7 mouse cellular contexts compared by ENCODE assay signal in the genomic region with DNA sequence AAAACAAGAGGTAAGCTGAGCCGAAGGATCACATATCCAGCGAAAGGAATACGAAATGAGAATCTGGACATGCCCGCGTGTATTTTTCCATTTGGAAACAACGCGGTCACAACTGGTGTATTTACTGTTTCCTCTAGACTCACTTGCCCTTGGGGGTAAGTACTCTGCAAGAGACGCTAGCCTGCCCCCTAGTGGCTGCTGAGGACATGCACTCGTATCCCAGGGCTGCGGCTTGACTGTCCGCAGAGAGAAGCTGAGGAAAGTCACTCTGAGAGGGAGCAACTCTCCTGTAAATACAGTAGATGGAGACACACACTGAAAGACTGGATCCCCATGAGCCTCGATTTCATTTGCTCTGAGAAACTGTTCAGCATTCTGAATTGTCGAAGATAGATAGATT.
A peak's percentile ranks its signal among the peaks of the same experiment; 100 is the strongest.
DNase-seq lines count a peak whose midpoint lies in the region; ATAC-seq and TF ChIP-seq lines count a peak whose summit lies in the region.

No protein-coding gene starts in this region.

- DNase-seq in adrenal gland, adult 2 months, result peak; percentile 88
- peak; percentile 47 for DNase-seq in embryo, embryonic 11.5 days (ENCODE audit: low read depth, low spot score)
- peak; percentile 73 to 85 for DNase-seq in gastrocnemius, postnatal 36 days
- peak; percentile 72 to 79 for DNase-seq in left cerebral cortex, postnatal 36 days (ENCODE audit: low spot score in 2 of 2)

- H3K9ac ChIP-seq in intestine, embryonic 16.5 days (ENCODE audit: low read depth, low read length), result 0 out of 2 replicates have a peak overlapping the region, but pooled peaks have one; percentile 11
- H3K9ac ChIP-seq in midbrain, embryonic 12.5 days (replicated peaks), result no peak overlapping the region

- H3K4me1 ChIP-seq in intestine, embryonic 16.5 days (ENCODE audit: control insufficient read depth, insufficient read depth, low read length), result no peaks in the 10 kb centered on the region
- H3K4me1 ChIP-seq in midbrain, embryonic 12.5 days, result no peaks in the 10 kb centered on the region
- no peaks in the 10 kb centered on the region for H3K4me1 ChIP-seq in small intestine, adult 2 months (ENCODE audit: control insufficient read depth, insufficient read depth, insufficient read length, low read length)

- H3K27ac ChIP-seq in intestine, embryonic 16.5 days (ENCODE audit: low read length), result no peak overlapping the region
- no peak overlapping the region for H3K27ac ChIP-seq in midbrain, embryonic 12.5 days (replicated peaks)
- H3K27ac ChIP-seq in small intestine, adult 2 months (ENCODE audit: insufficient read depth, low read depth, low read length), result no peak overlapping the region

- no peak for TF ChIP-seq POLR2A in small intestine, adult 2 months (IDR thresholded peaks at IDR 0.05; ENCODE audit: low read depth, low read length)

- peak overlapping the region; percentile 45 for H3K4me2 ChIP-seq in intestine, embryonic 16.5 days (ENCODE audit: low read depth, low read length)
- H3K4me2 ChIP-seq in midbrain, embryonic 12.5 days (replicated peaks), result peak overlapping the region; percentile 3; the same call in 1 of the 2 replicates

- intact Hi-C loops in gastrocnemius, postnatal 36 days (cut with DNase I), result loop anchor here (10.0 kb wide), 1 partner anchor 167 kb away; the partner anchor contains the start of gene Ipo11
- intact Hi-C loops in left cerebral cortex, postnatal 36 days (cut with DNase I), result loop anchor here (5.0 to 10.0 kb wide), 3 partner anchors 79 to 943 kb away; partner anchors contain the start of genes Kif2a and Smim15

- H3K36me3 ChIP-seq in intestine, embryonic 16.5 days (ENCODE audit: control insufficient read depth, insufficient read depth, low read length), result no peaks in the 10 kb centered on the region
- no peaks in the 10 kb centered on the region for H3K36me3 ChIP-seq in midbrain, embryonic 12.5 days
- H3K36me3 ChIP-seq in small intestine, adult 2 months (ENCODE audit: control insufficient read depth, insufficient read depth, low read length), result no peaks in the 10 kb centered on the region

- H3K9me3 ChIP-seq in intestine, embryonic 16.5 days (ENCODE audit: control insufficient read depth, low read length), result no peaks in the 10 kb centered on the region
- no peaks in the 10 kb centered on the region for H3K9me3 ChIP-seq in midbrain, embryonic 12.5 days

- H3K4me3 ChIP-seq in intestine, embryonic 16.5 days (ENCODE audit: low read length), result peak overlapping the region; percentile 19; the same call in 1 of the 2 replicates
- no peak overlapping the region for H3K4me3 ChIP-seq in midbrain, embryonic 12.5 days
- H3K4me3 ChIP-seq in small intestine, adult 2 months (ENCODE audit: low read depth, low read length), result no peak overlapping the region

- WGBS in intestine, embryonic 16.5 days, result 21% methylated on average over 13 of the region's 13 CpGs
- WGBS in midbrain, embryonic 12.5 days, result 32% methylated on average over 13 of the region's 13 CpGs
- WGBS in small intestine, adult 2 months, result 11% methylated on average over 13 of the region's 13 CpGs

- peak; percentile 87 for ATAC-seq in intestine, embryonic 16.5 days
- peak; percentile 66; the same call in 1 of the 2 replicates for ATAC-seq in midbrain, embryonic 12.5 days (ENCODE audit: low FRiP score, low read depth)

- H3K27me3 ChIP-seq in intestine, embryonic 16.5 days (replicated peaks; ENCODE audit: control insufficient read depth, insufficient read depth, low read length), result no peaks in the 10 kb centered on the region
- no peaks in the 10 kb centered on the region for H3K27me3 ChIP-seq in midbrain, embryonic 12.5 days
- no peaks in the 10 kb centered on the region for H3K27me3 ChIP-seq in small intestine, adult 2 months (ENCODE audit: control insufficient read depth, insufficient read depth, low read length)

- peak; percentile 96; the same call in 1 of the 2 replicates for TF ChIP-seq CTCF in small intestine, adult 2 months (IDR thresholded peaks at IDR 0.05; ENCODE audit: extremely low read depth, insufficient read length, insufficient replicate concordance, low read depth, low read length)
